Mouse (Mus musculus): Measurements from ENCODE around the gene Vmn2r111. TPM values are rescaled to one million over a fixed set of nuclear protein-coding genes. Genes with fewer than 3 reads are reported as not detected.
"Not testable (repeated sequence)": the region's sequence is repeated elsewhere in the genome, so short reads cannot be mapped to it uniquely, and the experiment has no call there.

Vmn2r111 gene
- polyA plus RNA-seq (2015; fragmentation: Nextera tagmentation; extraction: Ambion mirVana) = not detected in 2 replicates

DNA sequence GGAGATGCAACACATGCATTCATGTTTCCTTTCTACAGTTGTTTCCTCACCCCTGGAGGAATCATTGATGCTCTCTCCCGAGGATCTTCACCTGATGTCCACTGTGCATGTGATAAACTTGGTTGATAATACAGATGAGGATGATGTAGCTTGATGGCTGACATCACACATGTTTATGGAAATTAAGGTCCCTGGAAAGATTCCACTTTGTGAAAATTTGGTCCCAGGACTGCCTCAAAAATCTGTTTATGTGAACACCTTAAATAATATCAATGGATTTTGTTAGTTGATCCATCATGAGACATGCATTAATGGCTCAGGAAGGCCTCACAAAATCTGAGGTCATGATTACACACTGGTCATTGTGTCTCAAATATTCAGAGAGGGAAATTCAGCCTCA lies at the start of gene Vmn2r111:
Gene Vmn2r111 (minus strand): TSS at position 101 of the 400 bp plus-strand sequence.
- H3K9ac ChIP-seq (replicated peaks); H3K27me3 ChIP-seq (replicated peaks); H3K36me3 ChIP-seq; H3K9me3 ChIP-seq (replicated peaks); H3K4me1 ChIP-seq; H3K4me2 ChIP-seq; H3K27ac ChIP-seq (replicated peaks); H3K4me3 ChIP-seq (replicated peaks); ATAC-seq (ENCODE audit: low FRiP score): not testable (repeated sequence)
- 72% methylated on average over 1 of the region's 1 CpGs for WGBS

DNA sequence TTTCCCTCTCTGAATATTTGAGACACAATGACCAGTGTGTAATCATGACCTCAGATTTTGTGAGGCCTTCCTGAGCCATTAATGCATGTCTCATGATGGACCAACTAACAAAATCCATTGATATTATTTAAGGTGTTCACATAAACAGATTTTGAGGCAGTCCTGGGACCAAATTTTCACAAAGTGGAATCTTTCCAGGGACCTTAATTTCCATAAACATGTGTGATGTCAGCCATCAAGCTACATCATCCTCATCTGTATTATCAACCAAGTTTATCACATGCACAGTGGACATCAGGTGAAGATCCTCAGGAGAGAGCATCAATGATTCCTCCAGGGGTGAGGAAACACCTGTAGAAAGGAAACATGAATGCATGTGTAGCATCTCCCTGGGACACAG lies 27.4 kb upstream of the Vmn2r111 start, which contains the start of gene Vmn2r112:
Gene Vmn2r112 (plus strand): TSS at position 301 of the 400 bp plus-strand sequence.
- H3K4me1 ChIP-seq; H3K27ac ChIP-seq (replicated peaks); H3K9ac ChIP-seq (replicated peaks); H3K27me3 ChIP-seq (replicated peaks); H3K36me3 ChIP-seq; H3K4me3 ChIP-seq (replicated peaks); H3K9me3 ChIP-seq (replicated peaks); H3K4me2 ChIP-seq; ATAC-seq (ENCODE audit: low FRiP score): not testable (repeated sequence)

DNA sequence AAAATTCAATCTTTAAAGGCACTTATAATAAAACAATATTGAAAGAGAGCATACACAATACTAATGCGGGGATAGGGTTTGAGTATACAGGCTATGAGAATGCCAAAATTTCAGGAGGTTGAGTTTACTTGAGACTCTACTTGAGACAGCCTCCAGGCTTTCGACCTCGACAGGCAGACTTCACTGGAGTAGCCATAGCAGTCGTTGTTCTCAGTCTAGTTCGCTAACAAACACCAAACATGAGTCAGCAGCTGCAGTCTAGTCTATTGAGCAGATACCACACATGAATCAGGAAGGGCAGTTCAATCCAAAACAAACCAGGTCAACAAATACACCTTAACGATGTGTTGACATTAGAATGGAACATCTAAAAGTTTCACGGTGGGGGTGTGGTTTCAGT lies 52.8 kb downstream of the Vmn2r111 start:
- H3K4me3 ChIP-seq (replicated peaks); H3K4me2 ChIP-seq; H3K9ac ChIP-seq (replicated peaks); H3K36me3 ChIP-seq; H3K9me3 ChIP-seq (replicated peaks); ATAC-seq (ENCODE audit: low FRiP score); H3K4me1 ChIP-seq; H3K27ac ChIP-seq (replicated peaks); H3K27me3 ChIP-seq (replicated peaks): not testable (repeated sequence)
- WGBS = 90% methylated on average over 7 of the region's 7 CpGs

DNA sequence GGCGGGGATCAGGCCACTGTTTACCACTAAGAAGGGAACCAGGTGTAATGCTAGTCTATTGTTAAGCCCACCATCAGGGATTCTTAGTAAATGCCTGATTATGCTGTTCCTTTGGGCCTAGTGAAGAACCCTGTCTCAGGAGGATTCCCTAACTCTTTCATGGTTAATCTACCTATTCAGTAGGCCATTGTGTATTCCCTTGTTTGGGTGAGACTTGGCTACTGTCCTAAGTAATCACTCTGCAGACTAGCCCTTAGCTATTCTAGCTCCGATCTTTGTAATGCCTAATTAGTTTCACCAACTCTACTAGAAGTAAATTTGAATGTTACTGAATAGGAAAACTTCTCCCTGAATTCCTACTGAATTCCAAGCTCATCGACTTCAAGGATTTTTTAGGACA lies 53.2 kb downstream of the Vmn2r111 start:
- not testable (repeated sequence) for H3K27ac ChIP-seq (replicated peaks); H3K9ac ChIP-seq (replicated peaks); H3K4me3 ChIP-seq (replicated peaks); H3K27me3 ChIP-seq (replicated peaks); H3K36me3 ChIP-seq; H3K4me2 ChIP-seq; H3K9me3 ChIP-seq (replicated peaks); ATAC-seq (ENCODE audit: low FRiP score); H3K4me1 ChIP-seq
- 74% methylated on average over 3 of the region's 3 CpGs for WGBS

DNA sequence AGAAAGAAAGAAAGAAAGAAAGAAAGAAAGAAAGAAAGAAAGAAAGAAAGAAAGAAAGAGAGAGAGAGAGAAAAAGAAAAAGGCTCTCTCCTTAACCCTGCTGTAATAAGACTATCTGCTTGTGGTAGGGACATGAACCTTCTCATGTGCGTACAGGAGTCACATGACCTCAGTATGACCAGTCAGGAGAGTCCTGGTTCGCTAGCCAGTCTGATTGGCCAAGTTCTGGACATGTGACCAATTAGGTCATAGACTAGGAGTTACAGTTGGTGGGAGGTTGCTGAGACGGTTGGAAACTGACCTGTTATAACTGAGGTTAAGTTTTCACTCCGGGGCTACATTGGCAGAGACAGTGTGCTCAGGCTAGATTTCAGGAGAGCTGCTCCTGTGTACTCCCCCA lies 76.2 kb downstream of the Vmn2r111 start:
- Histone ChIP-seq H3K27me3 (replicated peaks) (no peaks in the 10 kb centered on the region), H3K27ac (replicated peaks) (no peak overlapping the region), H3K4me1 (no peaks in the 10 kb centered on the region), H3K9me3 (replicated peaks) (no peaks in the 10 kb centered on the region), H3K36me3 (no peaks in the 10 kb centered on the region), H3K4me3 (replicated peaks) (no peak overlapping the region), H3K4me2 (no peak overlapping the region), H3K9ac (replicated peaks) (no peak overlapping the region)
- ATAC-seq (ENCODE audit: low FRiP score) = no peak
- WGBS = 88% methylated on average over 4 of the region's 4 CpGs

Other genes starting within 250 kb of the Vmn2r111 start
- 11.6 and 12.3 TPM in 2 replicates for gene Zfp944, start 212.1 kb downstream of the Vmn2r111 start, polyA plus RNA-seq (2015; fragmentation: Nextera tagmentation; extraction: Ambion mirVana)
- gene Zfp758, start 212.0 kb downstream of the Vmn2r111 start, polyA plus RNA-seq (2015; fragmentation: Nextera tagmentation; extraction: Ambion mirVana) = 7.2 and 8.8 TPM in 2 replicates
- 30.9 and 37.4 TPM in 2 replicates for gene Zfp946, start 149.3 kb downstream of the Vmn2r111 start, polyA plus RNA-seq (2015; fragmentation: Nextera tagmentation; extraction: Ambion mirVana)
- gene Vmn2r112, start 27.5 kb upstream of the Vmn2r111 start, polyA plus RNA-seq (2015; fragmentation: Nextera tagmentation; extraction: Ambion mirVana) = not detected in 2 replicates